Mouse (Mus musculus): ENCODE results near the gene Lrrc41.

Gene Lrrc41

GRCm38 (mm10) chr4:116143891-116144717, 69.0 kb downstream of the Lrrc41 start:
- WGBS, result 1% methylated on average over 47 of the region's 47 CpGs

All from cerebral cortex, adult 2 months (tissue).